Mouse (Mus musculus) erythroblast, embryonic 14.5 days (primary cell): ENCODE data around the gene Mei1.

Source experiments
- GATA1 ChIP-seq: IDR thresholded peaks from 2 replicates; pipeline ENCODE4 v1.6.1; 2012; ENCODE audit warnings: low read length, inconsistent platforms, mixed read lengths
- TAL1 ChIP-seq: IDR thresholded peaks from 3 replicates; pipeline ENCODE4 v1.6.1; 2012; ENCODE audit warnings: low read length, inconsistent platforms, mixed read lengths

DNA sequence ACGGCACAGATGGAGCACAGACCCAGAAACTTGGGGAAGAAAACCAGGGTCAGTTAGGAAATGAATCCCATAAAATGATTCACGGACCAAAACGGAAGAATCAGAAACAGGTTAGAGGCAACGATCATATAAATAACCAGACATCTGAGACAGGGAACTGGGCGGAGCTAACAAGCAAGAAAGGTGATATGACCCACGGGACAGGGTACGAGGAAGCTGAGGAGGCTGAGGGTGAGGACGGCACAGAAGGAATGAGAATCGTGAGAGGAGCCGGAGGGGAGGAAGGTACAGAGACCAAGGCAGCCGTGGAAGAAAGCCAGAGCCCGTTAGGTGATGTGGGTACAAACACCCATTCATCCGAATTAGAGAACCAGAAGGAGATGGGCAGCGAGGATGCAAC, 5.9 kb upstream of the Mei1 start:
- TF ChIP-seq GATA1 (no peak), TAL1 (no peak)
